Mouse (Mus musculus) megakaryocyte, adult 5-6 weeks (primary cell): ENCODE measurements around the gene Gm2916. TPM values are rescaled to one million over a fixed set of nuclear protein-coding genes. Genes with fewer than 3 reads are reported as not detected.
"Not testable (repeated sequence)": the region's sequence is repeated elsewhere in the genome, so short reads cannot be mapped to it uniquely, and the experiment has no call there.

ENCODE experiments used
- ATAC-seq: 2 replicates; pipeline ENCODE4 v1.8.0; 2016; ENCODE audit warnings: mild to moderate bottlenecking, inconsistent platforms; ENCODE audit not compliant: poor library complexity, severe bottlenecking
- total RNA-seq, 2 experiments: library from RNA; stranded (forward) in 1 of 2; stranded (reverse) in 1 of 2; fragments of 153-499, 151-499 nt in 1 of 2; fragments of 221-1000, 200-1000 nt in 1 of 2; gene quantifications; 2 replicates each; pipeline versions ENCODE4 v1.2.3 to v1.2.4; 2015 to 2017

Gene Gm2916
- total RNA-seq (2015) (not detected in 2 replicates), total RNA-seq (2017) (not detected in 2 replicates)

DNA sequence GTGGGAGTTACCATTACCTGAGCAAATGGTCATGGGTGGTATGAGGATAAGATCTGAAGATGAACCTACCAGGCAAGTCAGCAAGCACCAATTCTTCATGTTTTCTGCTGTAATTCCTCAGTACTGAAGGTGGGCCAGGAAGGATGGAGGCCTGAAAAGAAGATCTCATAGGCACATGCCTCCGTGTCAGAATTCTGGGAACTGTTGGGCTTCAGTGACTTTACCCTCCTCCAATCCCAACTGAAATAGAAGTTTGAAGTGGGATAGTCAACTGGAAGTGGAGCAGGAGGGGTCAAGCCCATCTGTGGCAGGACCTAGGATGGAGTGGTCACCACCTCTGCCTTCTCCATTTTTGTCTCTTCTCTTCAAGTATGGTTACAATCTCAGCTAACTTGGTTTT is at the start of gene Gm2916:
TSS of gene Gm2916 (plus strand) at position 301 of the 400 bp plus-strand sequence.
- ATAC-seq = not testable (repeated sequence)

DNA sequence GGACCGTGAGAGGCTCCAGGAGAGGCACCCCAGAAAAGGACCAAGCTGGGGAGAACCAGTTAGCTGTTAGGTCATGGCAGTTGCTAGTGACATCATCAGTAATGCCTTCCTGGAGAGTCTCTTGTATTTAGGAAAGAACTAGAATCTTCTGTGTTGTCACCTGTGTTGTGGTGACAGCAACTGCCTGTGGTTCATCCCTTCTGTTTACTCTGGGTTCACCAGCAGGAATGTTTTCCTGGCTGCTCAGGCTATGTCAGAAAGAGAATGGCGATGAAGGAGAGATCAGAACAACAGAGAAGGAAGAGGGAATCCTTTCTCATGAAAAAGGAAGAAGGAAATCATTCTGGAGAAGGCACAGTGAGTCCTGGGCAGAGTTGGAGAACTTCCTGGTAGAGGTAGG is 38.0 kb upstream of the Gm2916 start, which contains the start of gene Gm3033:
TSS of gene Gm3033 (plus strand) at position 301 of the 400 bp plus-strand sequence.
- not testable (repeated sequence) for ATAC-seq

DNA sequence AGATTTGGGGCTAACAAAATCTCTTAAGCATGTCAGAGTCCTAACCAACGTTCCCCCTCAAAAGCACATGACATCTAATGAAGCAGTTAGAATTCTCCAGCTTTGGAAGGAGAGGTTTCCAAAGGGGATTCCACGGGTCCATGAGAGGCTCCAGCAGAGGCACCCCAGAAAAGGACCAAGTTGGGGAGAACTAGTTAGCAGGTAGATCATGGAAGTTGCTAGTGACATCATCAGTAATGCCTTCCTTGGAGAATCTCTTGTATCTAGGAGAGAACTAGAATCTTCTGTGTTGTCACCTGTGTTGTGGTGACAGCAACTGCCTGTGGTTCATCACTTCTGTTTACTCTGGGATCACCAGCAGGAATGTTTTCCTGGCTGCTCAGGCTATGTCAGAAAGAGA is 47.5 kb downstream of the Gm2916 start, which contains the start of gene Gm3029:
TSS of gene Gm3029 (plus strand) at position 301 of the 400 bp plus-strand sequence.
- ATAC-seq = not testable (repeated sequence)

DNA sequence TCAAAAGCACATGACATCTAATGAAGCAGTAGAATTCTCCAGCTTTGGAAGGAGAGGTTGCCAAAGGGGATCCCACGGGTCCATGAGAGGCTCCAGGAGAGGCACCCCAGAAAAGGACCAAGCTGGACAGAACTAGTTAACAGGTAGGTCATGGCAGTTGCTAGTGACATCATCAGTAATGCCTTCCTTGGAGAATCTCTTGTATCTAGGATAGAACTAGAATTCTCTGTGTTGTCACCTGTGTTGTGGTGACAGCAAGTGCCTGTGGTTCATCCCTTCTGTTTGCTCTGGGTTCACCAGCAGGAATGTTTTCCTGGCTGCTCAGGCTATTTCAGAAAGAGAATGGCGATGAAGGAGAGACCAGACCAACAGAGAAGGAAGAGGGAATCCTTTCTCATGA is 79.3 kb downstream of the Gm2916 start, which contains the start of gene Gm3095:
TSS of gene Gm3095 (plus strand) at position 301 of the 400 bp plus-strand sequence.
- not testable (repeated sequence) for ATAC-seq

Other genes with a start within 250 kb of the Gm2916 start
- gene Gm3012, start 249.7 kb upstream of the Gm2916 start, total RNA-seq (2015) = not detected in 2 replicates
- gene Gm3012, start 249.7 kb upstream of the Gm2916 start, total RNA-seq (2017) = not detected in 2 replicates
- gene Gm3020, start 232.1 kb upstream of the Gm2916 start, total RNA-seq (2015) = not detected in 2 replicates
- not detected in 2 replicates for gene Gm3020, start 232.1 kb upstream of the Gm2916 start, total RNA-seq (2017)
- gene Gm3043, start 195.4 kb upstream of the Gm2916 start, total RNA-seq (2015) = not detected in 2 replicates
- gene Gm3043, start 195.4 kb upstream of the Gm2916 start, total RNA-seq (2017) = not detected in 2 replicates
- gene Gm3002, start 74.1 kb upstream of the Gm2916 start, total RNA-seq (2015) = not detected in 2 replicates
- not detected in 2 replicates for gene Gm3002, start 74.1 kb upstream of the Gm2916 start, total RNA-seq (2017)
- 0.11 TPM in 1 of 2 replicates, not detected in the other for gene Gm3033, start 37.9 kb upstream of the Gm2916 start, total RNA-seq (2015)
- not detected in 2 replicates for gene Gm3033, start 37.9 kb upstream of the Gm2916 start, total RNA-seq (2017)
- not detected in 2 replicates for gene Gm3029, start 47.6 kb downstream of the Gm2916 start, total RNA-seq (2015)
- not detected in 2 replicates for gene Gm3029, start 47.6 kb downstream of the Gm2916 start, total RNA-seq (2017)
- gene Gm3095, start 79.4 kb downstream of the Gm2916 start, total RNA-seq (2015) = not detected in 2 replicates
- not detected in 2 replicates for gene Gm3095, start 79.4 kb downstream of the Gm2916 start, total RNA-seq (2017)
- not detected in 2 replicates for gene Gm3099, start 114.2 kb downstream of the Gm2916 start, total RNA-seq (2015)
- not detected in 2 replicates for gene Gm3099, start 114.2 kb downstream of the Gm2916 start, total RNA-seq (2017)
- not detected in 2 replicates for gene Gm5796, start 139.8 kb downstream of the Gm2916 start, total RNA-seq (2015)
- gene Gm5796, start 139.8 kb downstream of the Gm2916 start, total RNA-seq (2017) = not detected in 2 replicates
- not detected in 2 replicates for gene Gm3115, start 199.9 kb downstream of the Gm2916 start, total RNA-seq (2015)
- gene Gm3115, start 199.9 kb downstream of the Gm2916 start, total RNA-seq (2017) = not detected in 2 replicates
- gene Gm8108, start 226.4 kb downstream of the Gm2916 start, total RNA-seq (2015) = not detected in 2 replicates
- gene Gm8108, start 226.4 kb downstream of the Gm2916 start, total RNA-seq (2017) = not detected in 2 replicates